Mouse (Mus musculus): ENCODE results near the gene Pxn. TPM values are rescaled to one million over a fixed set of nuclear protein-coding genes. Genes with fewer than 3 reads are reported as not detected.
"Not testable (repeated sequence)": the region's sequence is repeated elsewhere in the genome, so short reads cannot be mapped to it uniquely, and the experiment has no call there.

Gene Pxn
- polyA plus RNA-seq, 1 experiment from 2014 or later, result 27.9 TPM

GRCm38 (mm10) chr5:115571086-115571485, 64.6 kb downstream of the Pxn start:
- no peak overlapping the region for H3K4me3 ChIP-seq
- no peak for DNase-seq (ENCODE audit: low spot score)
- H3K27me3 ChIP-seq (ENCODE audit: low read depth, poor library complexity, severe bottlenecking), result no peaks in the 10 kb centered on the region
- 96% methylated on average over 7 of the region's 7 CpGs for WGBS
- H3K36me3 ChIP-seq, result peaks cover 78% of the 10 kb centered on the region
- H3K9me3 ChIP-seq (replicated peaks), result no peaks in the 10 kb centered on the region
- H3K27ac ChIP-seq (replicated peaks), result no peak overlapping the region
- H3K4me1 ChIP-seq, result peaks cover 24% of the 10 kb centered on the region

DNA sequence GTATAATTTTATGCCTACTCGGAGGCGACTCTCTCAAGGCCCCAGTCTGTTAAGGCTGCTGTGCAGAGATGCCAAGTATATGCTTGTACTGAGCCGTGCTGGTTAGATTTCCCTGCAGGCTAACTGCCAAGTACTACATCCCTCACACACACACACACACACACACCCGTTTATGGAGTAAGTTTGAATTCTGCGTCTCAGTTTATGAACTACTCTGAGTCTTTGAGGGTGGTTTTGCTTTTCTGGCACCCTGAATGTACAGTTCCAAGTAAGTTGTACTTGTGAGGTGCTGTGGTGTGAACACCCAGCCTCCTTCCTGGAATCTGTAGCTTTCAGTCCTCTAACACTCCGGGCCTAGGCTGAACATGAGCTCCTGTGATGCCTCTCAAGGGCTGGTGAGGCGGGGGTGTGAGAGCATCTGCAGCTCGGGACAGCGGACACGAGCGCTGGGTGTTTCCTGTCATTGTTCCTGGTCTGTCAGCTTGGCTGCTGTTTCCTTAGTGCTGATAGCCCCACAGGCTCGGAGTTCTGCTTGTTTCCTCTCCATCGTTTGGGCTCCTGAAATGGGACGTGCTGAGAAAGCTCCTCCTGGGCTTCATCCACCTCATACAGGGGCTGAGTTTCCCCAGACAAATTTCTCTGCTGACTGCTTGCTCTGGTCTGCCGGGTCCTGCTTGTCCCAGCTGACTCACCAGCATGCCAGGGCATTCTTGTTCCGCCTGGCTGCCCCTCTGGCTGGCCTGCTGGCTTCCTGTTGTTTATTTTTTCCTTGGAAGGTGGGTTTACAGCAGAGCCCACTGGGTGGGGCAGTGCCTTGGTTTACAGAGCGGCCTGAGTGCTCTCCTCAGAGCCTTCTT, 66.4 kb downstream of the Pxn start:
- WGBS, result 72% methylated on average over 17 of the region's 17 CpGs
- Histone ChIP-seq H3K4me3 (no peak overlapping the region), H3K9me3 (replicated peaks) (no peaks in the 10 kb centered on the region), H3K27me3 (ENCODE audit: low read depth, poor library complexity, severe bottlenecking) (no peaks in the 10 kb centered on the region), H3K4me1 (peaks cover 11% of the 10 kb centered on the region), H3K27ac (replicated peaks) (0 out of 2 replicates have a peak overlapping the region, but pooled peaks have one; percentile 4), H3K36me3 (peaks cover 87% of the 10 kb centered on the region)
- no peak for DNase-seq (ENCODE audit: low spot score)

GRCm38 (mm10) chr5:115574992-115575391, 68.5 kb downstream of the Pxn start:
- 94% methylated on average over 8 of the region's 8 CpGs for WGBS
- H3K36me3 ChIP-seq, result peaks cover 96% of the 10 kb centered on the region

DNA sequence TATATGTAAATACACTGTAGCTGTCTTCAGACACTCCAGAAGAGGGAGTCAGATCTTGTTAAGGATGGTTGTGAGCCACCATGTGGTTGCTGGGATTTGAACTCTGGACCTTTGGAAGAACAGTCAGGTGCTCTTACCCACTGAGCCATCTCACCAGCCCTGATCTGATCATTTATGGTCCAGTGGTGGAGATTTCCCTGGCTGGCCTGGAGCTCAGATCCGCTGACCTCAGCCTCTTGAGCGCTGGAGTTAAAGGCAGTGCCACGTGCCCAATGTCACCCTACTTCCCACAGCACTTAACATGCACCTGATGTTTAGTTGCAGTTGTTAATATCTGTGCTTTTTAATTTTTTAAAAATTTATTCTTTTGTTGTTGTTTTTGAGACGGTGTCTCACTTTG, 71.2 kb downstream of the Pxn start:
- H3K4me3 ChIP-seq; H3K27ac ChIP-seq (replicated peaks); H3K4me1 ChIP-seq; H3K27me3 ChIP-seq (ENCODE audit: low read depth, poor library complexity, severe bottlenecking); DNase-seq (ENCODE audit: low spot score): not testable (repeated sequence)
- Histone ChIP-seq H3K36me3 (peaks cover 100% of the 10 kb centered on the region), H3K9me3 (replicated peaks) (peaks cover 14% of the 10 kb centered on the region)
- WGBS, result 94% methylated on average over 4 of the region's 4 CpGs

More at GRCm38 (mm10) chr5:115574992-115575391, 68.5 kb downstream of the Pxn start:
- DNase-seq (ENCODE audit: low spot score), result no peak
- H3K9me3 ChIP-seq (replicated peaks), result no peaks in the 10 kb centered on the region
- no peaks in the 10 kb centered on the region for H3K27me3 ChIP-seq (ENCODE audit: low read depth, poor library complexity, severe bottlenecking)
- H3K4me3 ChIP-seq, result no peak overlapping the region
- H3K27ac ChIP-seq (replicated peaks), result no peak overlapping the region
- H3K4me1 ChIP-seq, result no peaks in the 10 kb centered on the region

- no peaks in the 10 kb centered on the region for H3K27me3 ChIP-seq (ENCODE audit: low read depth, poor library complexity, severe bottlenecking)
- H3K36me3 ChIP-seq, result peaks cover 100% of the 10 kb centered on the region
- H3K9me3 ChIP-seq (replicated peaks), result peaks cover 21% of the 10 kb centered on the region
- H3K4me1 ChIP-seq, result no peaks in the 10 kb centered on the region
- WGBS, result 96% methylated on average over 14 of the region's 14 CpGs
- no peak overlapping the region for H3K4me3 ChIP-seq
- no peak overlapping the region for H3K27ac ChIP-seq (replicated peaks)
- DNase-seq (ENCODE audit: low spot score), result no peak
Observed at GRCm38 (mm10) chr5:115578922-115579321, 72.4 kb downstream of the Pxn start.

- Histone ChIP-seq H3K27me3 (ENCODE audit: low read depth, poor library complexity, severe bottlenecking) (no peaks in the 10 kb centered on the region), H3K4me3 (no peak overlapping the region), H3K36me3 (peaks cover 100% of the 10 kb centered on the region), H3K4me1 (no peaks in the 10 kb centered on the region), H3K27ac (replicated peaks) (no peak overlapping the region), H3K9me3 (replicated peaks) (peaks cover 21% of the 10 kb centered on the region)
- 93% methylated on average over 5 of the region's 5 CpGs for WGBS
- DNase-seq (ENCODE audit: low spot score), result no peak
Observed at GRCm38 (mm10) chr5:115579363-115579762, 72.9 kb downstream of the Pxn start.

GRCm38 (mm10) chr5:115580229-115581001, 73.9 kb downstream of the Pxn start:
- Histone ChIP-seq H3K9me3 (replicated peaks) (peaks cover 21% of the 10 kb centered on the region), H3K4me1 (no peaks in the 10 kb centered on the region), H3K27ac (replicated peaks) (no peak overlapping the region), H3K4me3 (no peak overlapping the region), H3K36me3 (peaks cover 100% of the 10 kb centered on the region), H3K27me3 (ENCODE audit: low read depth, poor library complexity, severe bottlenecking) (no peaks in the 10 kb centered on the region)
- 95% methylated on average over 14 of the region's 14 CpGs for WGBS
- no peak for DNase-seq (ENCODE audit: low spot score)

GRCm38 (mm10) chr5:115581662-115582061, 75.2 kb downstream of the Pxn start:
- no peak overlapping the region for H3K27ac ChIP-seq (replicated peaks)
- no peaks in the 10 kb centered on the region for H3K4me1 ChIP-seq
- no peaks in the 10 kb centered on the region for H3K27me3 ChIP-seq (ENCODE audit: low read depth, poor library complexity, severe bottlenecking)
- peaks cover 21% of the 10 kb centered on the region for H3K9me3 ChIP-seq (replicated peaks)
- no peak overlapping the region for H3K4me3 ChIP-seq
- peaks cover 100% of the 10 kb centered on the region for H3K36me3 ChIP-seq
- 90% methylated on average over 9 of the region's 9 CpGs for WGBS
- no peak for DNase-seq (ENCODE audit: low spot score)

DNA sequence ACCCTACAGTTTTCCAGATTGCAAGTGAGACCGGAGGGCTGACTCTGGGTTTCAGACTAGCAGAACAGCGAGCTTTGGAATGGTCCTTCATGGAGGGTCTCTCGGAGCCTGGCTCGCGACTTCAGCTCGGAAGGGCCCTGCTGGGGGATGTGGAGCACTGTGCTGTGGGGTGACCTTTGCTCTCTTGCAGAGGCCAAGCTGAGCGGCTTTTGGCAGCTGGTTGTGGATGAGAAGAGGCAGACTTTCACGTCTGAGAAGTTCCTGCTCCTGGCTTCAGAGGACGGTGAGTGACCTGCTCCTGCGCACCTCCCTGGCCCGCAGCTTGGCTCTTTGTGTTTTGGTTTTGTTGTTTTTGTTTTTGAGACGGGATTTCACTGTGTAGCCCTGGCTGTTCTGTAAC, 79.1 kb downstream of the Pxn start:
- WGBS, result 88% methylated on average over 12 of the region's 12 CpGs

GRCm38 (mm10) chr5:115586166-115586565, 79.7 kb downstream of the Pxn start:
- H3K27ac ChIP-seq (replicated peaks), result no peak overlapping the region
- H3K9me3 ChIP-seq (replicated peaks), result peaks cover 21% of the 10 kb centered on the region
- H3K4me3 ChIP-seq, result no peak overlapping the region
- WGBS, result 95% methylated on average over 15 of the region's 15 CpGs
- peaks cover 100% of the 10 kb centered on the region for H3K36me3 ChIP-seq
- no peaks in the 10 kb centered on the region for H3K27me3 ChIP-seq (ENCODE audit: low read depth, poor library complexity, severe bottlenecking)
- H3K4me1 ChIP-seq, result no peaks in the 10 kb centered on the region
- DNase-seq (ENCODE audit: low spot score), result no peak

More for the DNA sequence above, 79.1 kb downstream of the Pxn start:
- Histone ChIP-seq H3K9me3 (replicated peaks) (peaks cover 21% of the 10 kb centered on the region), H3K27me3 (ENCODE audit: low read depth, poor library complexity, severe bottlenecking) (no peaks in the 10 kb centered on the region), H3K4me1 (no peaks in the 10 kb centered on the region), H3K4me3 (no peak overlapping the region), H3K36me3 (peaks cover 100% of the 10 kb centered on the region), H3K27ac (replicated peaks) (no peak overlapping the region)
- DNase-seq (ENCODE audit: low spot score), result no peak

- Histone ChIP-seq H3K9me3 (replicated peaks) (peaks cover 16% of the 10 kb centered on the region), H3K4me1 (no peaks in the 10 kb centered on the region), H3K27me3 (ENCODE audit: low read depth, poor library complexity, severe bottlenecking) (no peaks in the 10 kb centered on the region), H3K36me3 (peaks cover 100% of the 10 kb centered on the region), H3K4me3 (no peak overlapping the region), H3K27ac (replicated peaks) (no peak overlapping the region)
- DNase-seq (ENCODE audit: low spot score), result no peak
- 97% methylated on average over 2 of the region's 2 CpGs for WGBS
Observed at GRCm38 (mm10) chr5:115586780-115587179, 80.3 kb downstream of the Pxn start.

- Histone ChIP-seq H3K4me3 (no peak overlapping the region), H3K9me3 (replicated peaks) (no peaks in the 10 kb centered on the region), H3K27me3 (ENCODE audit: low read depth, poor library complexity, severe bottlenecking) (no peaks in the 10 kb centered on the region), H3K4me1 (no peaks in the 10 kb centered on the region), H3K36me3 (peaks cover 100% of the 10 kb centered on the region), H3K27ac (replicated peaks) (no peak overlapping the region)
- 91% methylated on average over 11 of the region's 11 CpGs for WGBS
- no peak for DNase-seq (ENCODE audit: low spot score)
Observed at GRCm38 (mm10) chr5:115591028-115591427, 84.6 kb downstream of the Pxn start.

GRCm38 (mm10) chr5:115591506-115591905, 85.0 kb downstream of the Pxn start:
- Histone ChIP-seq H3K36me3 (peaks cover 100% of the 10 kb centered on the region), H3K9me3 (replicated peaks) (no peaks in the 10 kb centered on the region), H3K4me3 (no peak overlapping the region), H3K27ac (replicated peaks) (no peak overlapping the region), H3K4me1 (no peaks in the 10 kb centered on the region), H3K27me3 (ENCODE audit: low read depth, poor library complexity, severe bottlenecking) (no peaks in the 10 kb centered on the region)
- 94% methylated on average over 2 of the region's 2 CpGs for WGBS
- no peak for DNase-seq (ENCODE audit: low spot score)

Data from midbrain, embryonic 10.5 days (tissue).